Mouse (Mus musculus): ENCODE results near the gene Ptcd2.

Ptcd2 gene

GRCm38 (mm10) chr13:99304365-99304764, 40.1 kb downstream of the Ptcd2 start:
- DNase-seq (ENCODE audit: low read depth, low spot score), result no peak

GRCm38 (mm10) chr13:99303846-99304245, 40.7 kb downstream of the Ptcd2 start:
- peak; percentile 72 for DNase-seq (ENCODE audit: low read depth, low spot score)

DNA sequence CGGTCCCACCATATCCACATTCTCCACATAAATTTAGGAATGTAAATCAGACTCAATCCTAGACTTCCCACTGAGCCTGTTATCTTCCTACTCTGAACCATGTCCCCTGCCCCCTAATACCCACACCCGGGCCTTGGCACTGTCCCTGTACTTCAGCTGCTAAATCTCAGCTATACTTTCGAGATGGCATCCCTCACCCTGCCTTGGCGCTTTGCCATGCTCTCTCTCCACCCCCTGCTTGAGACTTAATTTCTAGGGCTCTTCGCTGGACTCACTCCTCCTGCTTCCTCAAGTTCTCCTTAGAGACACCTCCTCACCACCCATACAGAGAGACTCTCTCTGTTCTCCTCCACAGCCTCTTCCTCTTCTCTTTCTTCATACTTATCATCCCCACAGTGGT, 44.6 kb downstream of the Ptcd2 start:
- DNase-seq (ENCODE audit: low read depth, low spot score), result no peak

- DNase-seq (ENCODE audit: low read depth, low spot score), result no peak
Measured at GRCm38 (mm10) chr13:99294176-99294575, 50.3 kb downstream of the Ptcd2 start.

GRCm38 (mm10) chr13:99290766-99291165, 53.7 kb downstream of the Ptcd2 start:
- DNase-seq (ENCODE audit: low read depth, low spot score), result no peak

- DNase-seq (ENCODE audit: low read depth, low spot score), result no peak
Measured at GRCm38 (mm10) chr13:99287786-99288185, 56.7 kb downstream of the Ptcd2 start.

- no peak for DNase-seq (ENCODE audit: low read depth, low spot score)
Measured at GRCm38 (mm10) chr13:99287207-99287606, 57.3 kb downstream of the Ptcd2 start.

DNA sequence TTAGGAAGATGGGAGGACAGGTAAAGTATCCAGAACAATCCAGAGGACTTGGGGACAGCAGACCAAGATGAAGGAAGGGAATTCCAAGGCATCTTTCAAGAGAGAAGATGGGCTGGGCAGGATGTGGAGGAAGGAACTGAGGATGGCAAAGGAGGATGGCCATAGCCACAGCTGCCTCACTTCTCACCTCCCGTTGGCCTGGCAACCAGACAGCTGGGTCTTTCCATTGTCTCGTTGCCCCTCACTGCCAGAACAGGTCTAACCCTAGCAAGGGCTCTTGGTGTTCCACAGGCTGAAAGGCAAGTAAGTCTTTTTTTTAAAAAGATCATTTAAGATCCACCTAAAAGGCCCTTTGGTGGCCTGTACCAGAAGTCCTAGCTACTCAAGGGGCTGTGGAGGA, 59.3 kb downstream of the Ptcd2 start:
- DNase-seq (ENCODE audit: low read depth, low spot score), result no peak

DNA sequence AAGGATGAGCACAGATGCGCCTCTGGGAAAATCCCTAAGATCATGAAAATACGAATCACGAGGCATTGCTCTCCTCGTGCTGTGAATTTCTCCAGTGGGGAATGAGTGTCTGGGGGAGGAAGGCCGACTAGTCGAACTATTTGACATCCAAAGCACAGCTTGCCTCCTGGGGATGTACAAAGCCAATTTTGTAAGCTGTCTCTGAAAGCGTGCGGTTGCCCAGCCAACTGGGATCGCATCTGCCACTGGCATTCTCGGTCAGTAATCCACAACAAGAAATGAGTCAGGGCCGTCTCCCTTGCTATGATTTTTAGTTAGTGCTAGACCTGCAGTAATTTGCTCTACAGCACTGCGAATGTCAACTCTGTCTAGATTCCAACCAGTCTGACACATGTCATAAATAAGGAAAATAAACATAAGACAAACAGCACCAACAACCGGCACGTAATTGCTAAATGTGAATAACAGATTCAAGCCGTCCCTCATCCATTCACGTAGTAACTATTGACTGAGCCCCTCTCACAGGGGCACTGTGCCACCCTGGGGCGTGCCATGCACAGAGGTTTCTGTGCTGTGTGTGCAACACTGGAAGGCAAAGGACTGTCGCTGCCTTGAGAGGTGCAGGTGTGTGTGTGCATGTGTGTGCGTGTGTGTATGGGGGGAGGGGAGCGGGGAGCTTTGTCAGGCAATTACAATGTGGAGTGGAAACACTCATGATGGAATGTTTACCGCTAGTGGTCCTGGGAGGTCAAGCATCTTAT, 59.9 kb downstream of the Ptcd2 start:
- peak; percentile 62 for DNase-seq (ENCODE audit: low read depth, low spot score)

GRCm38 (mm10) chr13:99283916-99284315, 60.6 kb downstream of the Ptcd2 start:
- DNase-seq (ENCODE audit: low read depth, low spot score), result no peak

GRCm38 (mm10) chr13:99282961-99283360, 61.5 kb downstream of the Ptcd2 start:
- DNase-seq (ENCODE audit: low read depth, low spot score), result no peak

DNA sequence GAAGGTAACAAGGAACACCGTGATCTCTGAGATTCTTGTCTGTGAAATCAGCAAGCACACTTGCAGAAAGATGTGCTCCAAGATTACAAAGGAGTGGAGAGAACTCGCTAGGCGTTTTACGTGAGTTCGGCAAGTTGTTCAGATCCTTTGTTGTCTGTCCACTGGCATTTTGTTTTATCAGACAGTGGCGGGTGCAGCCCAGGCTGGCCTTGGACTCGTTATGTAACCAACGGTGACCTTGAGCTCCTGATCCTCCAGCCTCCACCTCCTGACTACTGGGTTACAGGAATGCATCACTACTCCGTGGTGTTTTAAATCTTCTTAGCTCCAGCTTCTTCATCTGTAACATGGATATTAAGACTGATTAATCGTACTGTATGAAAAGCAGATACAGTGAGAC, 65.2 kb downstream of the Ptcd2 start:
- no peak for DNase-seq (ENCODE audit: low read depth, low spot score)

DNA sequence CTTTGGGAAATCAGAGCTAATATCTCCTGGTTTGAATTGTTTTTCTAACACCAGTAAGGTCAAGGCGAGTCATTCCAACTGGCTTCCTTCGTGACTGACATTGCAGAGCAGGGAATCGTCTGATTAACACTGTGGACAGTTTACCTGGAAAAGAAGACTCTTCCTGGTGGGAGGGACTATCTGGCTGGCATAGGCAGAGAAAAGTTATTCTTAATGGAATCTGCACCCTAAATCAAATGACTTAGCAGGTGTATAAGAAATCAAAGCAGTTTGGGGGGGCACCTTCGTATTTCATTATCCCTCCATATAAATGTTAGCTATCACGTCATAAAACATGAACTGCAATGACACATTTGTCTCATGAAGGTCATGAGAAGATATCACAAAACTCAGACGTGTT, 66.0 kb downstream of the Ptcd2 start:
- no peak for DNase-seq (ENCODE audit: low read depth, low spot score)

DNA sequence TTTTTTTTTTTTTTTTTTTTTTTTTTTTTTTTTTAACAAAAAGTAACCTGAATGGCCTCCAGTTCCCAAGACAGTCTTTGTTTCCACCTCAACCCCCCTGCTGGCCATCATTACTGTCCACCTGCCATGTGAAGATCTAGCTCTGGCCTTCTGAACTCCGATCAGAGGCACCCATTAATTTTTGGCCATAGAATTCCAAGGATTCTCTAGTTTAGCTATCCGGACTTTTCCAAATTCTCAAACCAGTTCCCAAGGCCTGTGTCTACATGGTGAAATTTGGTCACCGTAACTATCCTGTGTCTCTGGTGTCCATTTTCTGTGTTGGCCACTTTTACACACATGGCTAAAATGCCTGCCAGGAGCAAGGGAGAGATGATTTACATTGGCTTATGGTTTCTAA, 67.0 kb downstream of the Ptcd2 start:
- no peak for DNase-seq (ENCODE audit: low read depth, low spot score)

- DNase-seq (ENCODE audit: low read depth, low spot score), result no peak
Measured at GRCm38 (mm10) chr13:99272046-99272445, 72.5 kb downstream of the Ptcd2 start.

Data from telencephalon, adult 2 months (tissue).